Mouse (Mus musculus): ENCODE data around the gene Sdk1. TPM values are rescaled to one million over a fixed set of nuclear protein-coding genes. Genes with fewer than 3 reads are reported as not detected.

Sdk1 gene
- polyA plus RNA-seq, 1 experiment = 0.55 TPM

GRCm38 (mm10) chr5:141404651-141405050, 163.4 kb downstream of the Sdk1 start:
- Histone ChIP-seq H3K27ac (ENCODE audit: insufficient read depth, low read depth, low read length) (no peak overlapping the region), H3K4me1 (ENCODE audit: control insufficient read depth, insufficient read depth, low read length) (no peaks in the 10 kb centered on the region), H3K4me3 (ENCODE audit: insufficient read depth, low read length) (no peak overlapping the region)
- TF ChIP-seq CTCF (IDR thresholded peaks at IDR 0.05; ENCODE audit: low read depth, low read length) = no peak
- TF ChIP-seq POLR2A (IDR thresholded peaks at IDR 0.05; ENCODE audit: borderline replicate concordance, low read depth, low read length) = no peak

DNA sequence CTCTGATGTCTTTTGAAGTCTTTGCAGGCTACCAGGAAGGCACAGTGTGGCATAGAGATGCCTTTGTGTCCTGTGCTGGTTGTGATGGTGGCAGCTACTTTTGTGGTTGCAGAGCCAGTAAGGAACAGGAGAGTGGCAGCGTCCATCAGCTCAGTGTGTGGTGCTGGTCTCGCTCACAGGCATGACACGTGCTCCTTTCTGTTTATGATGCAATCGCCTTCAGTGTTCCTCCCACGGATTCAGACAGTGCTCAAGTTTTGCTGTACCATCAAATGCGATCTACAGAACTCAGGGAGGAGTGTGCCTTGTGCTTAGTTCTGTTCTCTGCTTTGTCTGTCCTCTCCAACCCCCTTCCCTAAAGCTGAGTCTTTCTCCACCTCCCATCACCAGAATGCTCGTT, 165.6 kb downstream of the Sdk1 start:
- Histone ChIP-seq H3K4me3 (ENCODE audit: insufficient read depth, low read length) (no peak overlapping the region), H3K4me1 (ENCODE audit: control insufficient read depth, insufficient read depth, low read length) (no peaks in the 10 kb centered on the region), H3K27ac (ENCODE audit: insufficient read depth, low read depth, low read length) (no peak overlapping the region)
- TF ChIP-seq POLR2A (IDR thresholded peaks at IDR 0.05; ENCODE audit: borderline replicate concordance, low read depth, low read length) (no peak), CTCF (IDR thresholded peaks at IDR 0.05; ENCODE audit: low read depth, low read length) (no peak)

GRCm38 (mm10) chr5:141413013-141413412, 171.7 kb downstream of the Sdk1 start:
- no peak for TF ChIP-seq POLR2A (IDR thresholded peaks at IDR 0.05; ENCODE audit: borderline replicate concordance, low read depth, low read length)
- no peak for TF ChIP-seq CTCF (IDR thresholded peaks at IDR 0.05; ENCODE audit: low read depth, low read length)
- H3K4me3 ChIP-seq (ENCODE audit: insufficient read depth, low read length) = no peak overlapping the region
- no peaks in the 10 kb centered on the region for H3K4me1 ChIP-seq (ENCODE audit: control insufficient read depth, insufficient read depth, low read length)
- no peak overlapping the region for H3K27ac ChIP-seq (ENCODE audit: insufficient read depth, low read depth, low read length)

DNA sequence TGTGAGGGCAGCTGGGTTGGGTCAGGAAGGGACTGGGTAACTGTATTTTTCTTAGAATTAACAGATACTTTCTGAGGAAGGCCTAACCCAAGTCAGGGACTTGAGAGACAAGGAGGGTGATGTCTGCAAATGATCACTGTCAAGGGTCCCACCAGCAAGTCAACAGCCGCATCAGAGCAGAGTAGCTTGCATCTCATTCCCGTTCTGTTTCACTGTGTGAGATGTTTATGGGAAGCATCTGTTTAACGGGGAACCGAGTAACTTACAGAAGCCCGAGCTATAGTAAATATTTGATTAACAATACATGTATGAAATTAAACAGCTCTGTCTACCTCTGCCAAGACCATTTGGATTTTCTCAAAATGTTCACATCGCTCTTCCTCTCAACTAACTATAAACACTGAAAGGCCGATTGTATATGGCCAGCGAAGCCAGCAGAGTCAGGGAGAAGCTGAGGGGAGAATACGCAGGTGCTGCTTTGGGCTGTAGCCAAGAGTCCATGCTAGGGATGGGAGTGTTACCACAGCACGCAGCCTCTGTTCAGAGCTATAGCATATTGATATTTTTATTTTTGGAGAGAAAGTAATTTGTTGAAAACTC, 174.5 kb downstream of the Sdk1 start:
- no peak overlapping the region for H3K4me3 ChIP-seq (ENCODE audit: insufficient read depth, low read length)
- H3K4me1 ChIP-seq (ENCODE audit: control insufficient read depth, insufficient read depth, low read length) = no peaks in the 10 kb centered on the region
- TF ChIP-seq CTCF (IDR thresholded peaks at IDR 0.05; ENCODE audit: low read depth, low read length) (no peak), POLR2A (IDR thresholded peaks at IDR 0.05; ENCODE audit: borderline replicate concordance, low read depth, low read length) (no peak)
- H3K27ac ChIP-seq (ENCODE audit: insufficient read depth, low read depth, low read length) = no peak overlapping the region

DNA sequence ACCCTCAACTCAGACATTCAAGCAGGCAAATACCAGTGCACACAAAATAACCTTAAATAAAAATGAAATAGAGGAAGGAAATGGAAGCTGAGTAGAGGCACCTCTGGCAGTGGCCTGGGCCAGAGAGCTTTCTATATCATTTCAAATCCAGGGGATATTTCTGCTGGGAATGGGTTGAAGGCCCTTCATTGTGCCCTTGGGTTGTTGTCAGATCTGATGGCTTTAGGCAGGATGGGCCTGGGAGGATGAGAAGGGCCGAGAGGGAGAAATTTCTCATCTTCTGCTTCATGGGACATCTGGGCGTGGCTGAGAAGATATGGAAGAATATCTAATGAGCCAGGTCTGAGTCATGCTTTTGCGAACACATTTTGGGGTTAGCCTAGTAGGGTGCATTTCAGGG, 186.8 kb downstream of the Sdk1 start:
- Histone ChIP-seq H3K4me1 (ENCODE audit: control insufficient read depth, insufficient read depth, low read length) (no peaks in the 10 kb centered on the region), H3K27ac (ENCODE audit: insufficient read depth, low read depth, low read length) (no peak overlapping the region), H3K4me3 (ENCODE audit: insufficient read depth, low read length) (no peak overlapping the region)
- TF ChIP-seq CTCF (IDR thresholded peaks at IDR 0.05; ENCODE audit: low read depth, low read length) (no peak), POLR2A (IDR thresholded peaks at IDR 0.05; ENCODE audit: borderline replicate concordance, low read depth, low read length) (no peak)

DNA sequence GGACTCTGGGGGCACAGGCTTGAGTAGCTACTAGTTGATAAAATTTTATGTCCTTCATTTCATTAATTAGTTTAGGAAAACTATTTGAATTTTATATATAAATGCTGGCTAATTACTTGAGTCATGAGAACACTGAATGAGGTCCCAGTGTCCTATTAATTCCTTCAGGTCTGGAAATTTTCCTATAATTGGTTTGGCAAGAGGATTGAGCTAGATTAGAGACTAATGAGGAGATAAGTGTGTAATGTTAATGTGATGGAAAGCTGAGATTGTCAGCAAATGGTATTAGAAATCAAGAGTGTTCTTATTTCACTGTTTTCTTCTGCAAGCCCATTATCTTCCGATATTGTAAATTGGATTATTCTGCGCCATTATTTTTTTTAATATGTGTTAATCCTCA, 192.0 kb downstream of the Sdk1 start:
- TF ChIP-seq POLR2A (IDR thresholded peaks at IDR 0.05; ENCODE audit: borderline replicate concordance, low read depth, low read length) = no peak
- no peak for TF ChIP-seq CTCF (IDR thresholded peaks at IDR 0.05; ENCODE audit: low read depth, low read length)
- Histone ChIP-seq H3K4me1 (ENCODE audit: control insufficient read depth, insufficient read depth, low read length) (no peaks in the 10 kb centered on the region), H3K4me3 (ENCODE audit: insufficient read depth, low read length) (no peak overlapping the region), H3K27ac (ENCODE audit: insufficient read depth, low read depth, low read length) (no peak overlapping the region)

DNA sequence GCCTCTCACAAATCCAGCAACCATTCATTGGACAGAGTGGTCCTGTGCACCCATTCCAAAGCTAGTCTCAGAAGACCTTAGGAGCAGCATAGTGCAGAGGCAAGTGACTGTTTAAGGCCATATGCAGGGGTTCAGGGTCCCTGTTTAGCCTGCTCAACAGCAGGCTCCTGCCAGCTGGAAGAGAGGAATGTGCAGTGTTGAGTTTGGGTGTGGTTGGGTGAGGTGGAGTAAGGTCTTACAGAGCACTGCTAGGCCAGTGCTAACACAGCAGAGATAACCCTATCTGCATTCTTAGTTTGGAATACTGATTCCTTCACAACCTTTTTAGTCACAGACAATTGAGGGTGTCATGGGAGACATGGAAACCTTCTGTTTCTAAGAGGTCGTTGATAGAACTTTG, 206.0 kb downstream of the Sdk1 start:
- no peak overlapping the region for H3K27ac ChIP-seq (ENCODE audit: insufficient read depth, low read depth, low read length)
- no peaks in the 10 kb centered on the region for H3K4me1 ChIP-seq (ENCODE audit: control insufficient read depth, insufficient read depth, low read length)
- no peak for TF ChIP-seq POLR2A (IDR thresholded peaks at IDR 0.05; ENCODE audit: borderline replicate concordance, low read depth, low read length)
- TF ChIP-seq CTCF (IDR thresholded peaks at IDR 0.05; ENCODE audit: low read depth, low read length) = no peak
- no peak overlapping the region for H3K4me3 ChIP-seq (ENCODE audit: insufficient read depth, low read length)

- H3K4me1 ChIP-seq (ENCODE audit: control insufficient read depth, insufficient read depth, low read length) = no peaks in the 10 kb centered on the region
- H3K4me3 ChIP-seq (ENCODE audit: insufficient read depth, low read length) = no peak overlapping the region
- H3K27ac ChIP-seq (ENCODE audit: insufficient read depth, low read depth, low read length) = no peak overlapping the region
- TF ChIP-seq POLR2A (IDR thresholded peaks at IDR 0.05; ENCODE audit: borderline replicate concordance, low read depth, low read length) = no peak
- no peak for TF ChIP-seq CTCF (IDR thresholded peaks at IDR 0.05; ENCODE audit: low read depth, low read length)
Observed at GRCm38 (mm10) chr5:141463417-141463816, 222.1 kb downstream of the Sdk1 start.

DNA sequence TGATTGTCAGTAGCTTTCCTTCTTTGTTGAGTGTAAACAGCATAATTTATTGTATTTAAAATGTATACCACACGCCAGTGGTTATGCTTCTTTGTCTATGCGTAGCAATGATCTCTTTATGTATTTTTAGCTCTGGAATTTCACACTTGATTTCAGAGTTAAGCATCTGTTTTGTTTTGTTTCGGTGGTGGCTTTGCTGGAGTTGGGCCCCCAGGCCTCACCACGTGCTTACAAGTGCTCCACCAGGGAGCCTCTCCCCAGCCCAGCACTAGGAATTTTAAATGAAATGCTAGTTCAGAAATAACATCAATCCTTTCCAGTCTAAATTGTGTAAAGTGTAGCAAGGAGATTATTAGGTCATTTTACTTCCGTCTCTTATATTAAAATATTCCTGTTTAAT, 227.5 kb downstream of the Sdk1 start:
- TF ChIP-seq POLR2A (IDR thresholded peaks at IDR 0.05; ENCODE audit: borderline replicate concordance, low read depth, low read length) (no peak), CTCF (IDR thresholded peaks at IDR 0.05; ENCODE audit: low read depth, low read length) (no peak)
- Histone ChIP-seq H3K27ac (ENCODE audit: insufficient read depth, low read depth, low read length) (no peak overlapping the region), H3K4me1 (ENCODE audit: control insufficient read depth, insufficient read depth, low read length) (no peaks in the 10 kb centered on the region), H3K4me3 (ENCODE audit: insufficient read depth, low read length) (no peak overlapping the region)

- TF ChIP-seq CTCF (IDR thresholded peaks at IDR 0.05; ENCODE audit: low read depth, low read length) = no peak
- no peak for TF ChIP-seq POLR2A (IDR thresholded peaks at IDR 0.05; ENCODE audit: borderline replicate concordance, low read depth, low read length)
- Histone ChIP-seq H3K4me1 (ENCODE audit: control insufficient read depth, insufficient read depth, low read length) (no peaks in the 10 kb centered on the region), H3K4me3 (ENCODE audit: insufficient read depth, low read length) (no peak overlapping the region), H3K27ac (ENCODE audit: insufficient read depth, low read depth, low read length) (no peak overlapping the region)
Observed at GRCm38 (mm10) chr5:141505281-141505680, 264.0 kb downstream of the Sdk1 start.

- Histone ChIP-seq H3K27ac (ENCODE audit: insufficient read depth, low read depth, low read length) (no peak overlapping the region), H3K4me1 (ENCODE audit: control insufficient read depth, insufficient read depth, low read length) (no peaks in the 10 kb centered on the region), H3K4me3 (ENCODE audit: insufficient read depth, low read length) (no peak overlapping the region)
- TF ChIP-seq CTCF (IDR thresholded peaks at IDR 0.05; ENCODE audit: low read depth, low read length) (no peak), POLR2A (IDR thresholded peaks at IDR 0.05; ENCODE audit: borderline replicate concordance, low read depth, low read length) (no peak)
Observed at GRCm38 (mm10) chr5:141506344-141506743, 265.1 kb downstream of the Sdk1 start.

Measured in bone marrow macrophage, adult 2 months (primary cell).